Mouse (Mus musculus) erythroblast, embryonic 14.5 days (primary cell): ENCODE data around the gene Fars2.

Experiments used
- GATA1 ChIP-seq: IDR thresholded peaks from 2 replicates; pipeline ENCODE4 v1.6.1; 2012; ENCODE audit warnings: low read length, inconsistent platforms, mixed read lengths
- TAL1 ChIP-seq: IDR thresholded peaks from 3 replicates; pipeline ENCODE4 v1.6.1; 2012; ENCODE audit warnings: low read length, inconsistent platforms, mixed read lengths

- no peak for TF ChIP-seq GATA1
- no peak for TF ChIP-seq TAL1
Observed at GRCm38 (mm10) chr13:36270867-36271266, 153.7 kb downstream of the Fars2 start.
